Mouse (Mus musculus): ENCODE data around the gene Mep1a.

GRCm38 (mm10) chr17:43501223-43501622, 1.4 kb downstream of the Mep1a start:
- TF ChIP-seq CTCF (IDR thresholded peaks at IDR 0.05), result no peak
- no peak for TF ChIP-seq EP300 (IDR thresholded peaks at IDR 0.05)
